In genomic region chr11:100067293-100068036, GRCm38 (mm10) we compare ENCODE assay signal across 16 mouse cellular contexts. TPM values are rescaled to one million over a fixed set of nuclear protein-coding genes. Genes with fewer than 3 reads are reported as not detected.
A peak's percentile ranks its signal among the peaks of the same experiment; 100 is the strongest.
DNase-seq lines count a peak whose midpoint lies in the region; ATAC-seq lines count a peak whose summit lies in the region.
"Had no signal": no experiment of that assay in that cellular context is flagged by ENCODE, and none has a peak within 500 bp of the region (broad histone marks: within the 10 kb centered on the region; RNA-seq: fewer than 3 reads in every experiment).

No protein-coding gene starts in this region.

- no peak overlapping the region for H3K9ac ChIP-seq in intestine, embryonic 15.5 days
- no peak overlapping the region for H3K9ac ChIP-seq in midbrain, embryonic 11.5 days (ENCODE audit: low read length)
- H3K9ac ChIP-seq: liver, embryonic 14.5 days; neural tube, embryonic 15.5 days had no signal

- peak; percentile 89 for ATAC-seq in intestine, embryonic 15.5 days
- ATAC-seq in megakaryocyte-erythroid progenitor cell, adult 5-6 weeks (replicated peaks; ENCODE audit: low FRiP score, low TSS enrichment, poor library complexity, severe bottlenecking) = no peak
- ATAC-seq in midbrain, embryonic 11.5 days (ENCODE audit: low FRiP score) = no peak
- ATAC-seq: forebrain, embryonic 16.5 days had no signal

- peak; percentile 38 to 66 for DNase-seq in urinary bladder, adult 18-20 months (ENCODE audit: low spot score in 2 of 2)
- no peak for DNase-seq in urinary bladder, postnatal 10 days (ENCODE audit: low spot score)
- DNase-seq in lung, postnatal 36 days = peak; percentile 80
- no peak for DNase-seq in thymus, postnatal 14 days
- DNase-seq in midbrain, embryonic 11.5 days (ENCODE audit: low spot score, missing footprints) = no peak
- DNase-seq: thymus, adult 18-20 months had no signal

- no peak overlapping the region for H3K4me2 ChIP-seq in intestine, embryonic 15.5 days (replicated peaks)
- H3K4me2 ChIP-seq in midbrain, embryonic 11.5 days = no peak overlapping the region
- H3K4me2 ChIP-seq: neural tube, embryonic 15.5 days had no signal

- H3K27me3 ChIP-seq in intestine, embryonic 15.5 days (replicated peaks) = no peaks in the 10 kb centered on the region
- H3K27me3 ChIP-seq in midbrain, embryonic 11.5 days (ENCODE audit: control insufficient read depth, insufficient read depth, low read length) = no peaks in the 10 kb centered on the region
- H3K27me3 ChIP-seq: neural tube, embryonic 15.5 days had no signal

- no peak overlapping the region for H3K27ac ChIP-seq in intestine, embryonic 15.5 days
- H3K27ac ChIP-seq in midbrain, embryonic 11.5 days (ENCODE audit: low read depth, low read length) = no peak overlapping the region
- H3K27ac ChIP-seq: liver, embryonic 14.5 days; neural tube, embryonic 15.5 days had no signal

- 64% methylated on average over 17 of the region's 17 CpGs for WGBS in intestine, embryonic 15.5 days
- 87% methylated on average over 17 of the region's 17 CpGs for WGBS in midbrain, embryonic 11.5 days

- H3K4me1 ChIP-seq in intestine, embryonic 15.5 days (replicated peaks) = no peaks in the 10 kb centered on the region
- no peaks in the 10 kb centered on the region for H3K4me1 ChIP-seq in midbrain, embryonic 11.5 days (ENCODE audit: control insufficient read depth, insufficient read depth, low read length)
- H3K4me1 ChIP-seq: neural tube, embryonic 15.5 days had no signal

- H3K36me3 ChIP-seq in intestine, embryonic 15.5 days = no peaks in the 10 kb centered on the region
- H3K36me3 ChIP-seq in midbrain, embryonic 11.5 days (ENCODE audit: control insufficient read depth, insufficient read depth, low read length) = no peaks in the 10 kb centered on the region
- H3K36me3 ChIP-seq: neural tube, embryonic 15.5 days had no signal

- H3K9me3 ChIP-seq in intestine, embryonic 15.5 days = no peaks in the 10 kb centered on the region
- H3K9me3 ChIP-seq in midbrain, embryonic 11.5 days (ENCODE audit: control insufficient read depth, low read length) = no peaks in the 10 kb centered on the region
- H3K9me3 ChIP-seq: neural tube, embryonic 15.5 days had no signal

- no peak overlapping the region for H3K4me3 ChIP-seq in intestine, embryonic 15.5 days (replicated peaks)
- no peak overlapping the region for H3K4me3 ChIP-seq in midbrain, embryonic 11.5 days (ENCODE audit: low read depth, low read length)
- H3K4me3 ChIP-seq: neural tube, embryonic 15.5 days had no signal

RNA-seq across cellular contexts. Expression of gene Krt31, which starts 17.1 kb away (rescaled TPM):
- not detected in 2 replicates for polyA plus RNA-seq in intestine, embryonic 15.5 days (2015; fragmentation: Nextera tagmentation; extraction: Ambion mirVana)
- not detected in 2 replicates for total RNA-seq in megakaryocyte-erythroid progenitor cell, adult 5-6 weeks (2014; fragmentation: Nextera tagmentation)
- total RNA-seq in megakaryocyte-erythroid progenitor cell, adult 5-6 weeks (2017) = not detected in 2 replicates
- not detected in 2 replicates for polyA plus RNA-seq in midbrain, embryonic 11.5 days (2014; fragmentation: Nextera tagmentation; extraction: Ambion mirVana)
- total RNA-seq: ES-E14; heart, adult 8-10 months had no signal
- polyA plus RNA-seq: forebrain, embryonic 16.5 days; hindbrain, embryonic 11.5 days; kidney, embryonic 16.5 days; liver, embryonic 14.5 days; midbrain, postnatal 0 days; neural tube, embryonic 15.5 days had no signal

RNA-seq across cellular contexts. Expression of gene Krt32, which starts 20.6 kb away (rescaled TPM):
- polyA plus RNA-seq in intestine, embryonic 15.5 days (2015; fragmentation: Nextera tagmentation; extraction: Ambion mirVana) = 0.11 TPM in 1 of 2 replicates, not detected in the other
- not detected in 2 replicates for total RNA-seq in megakaryocyte-erythroid progenitor cell, adult 5-6 weeks (2014; fragmentation: Nextera tagmentation)
- not detected in 2 replicates for total RNA-seq in megakaryocyte-erythroid progenitor cell, adult 5-6 weeks (2017)
- polyA plus RNA-seq in midbrain, embryonic 11.5 days (2014; fragmentation: Nextera tagmentation; extraction: Ambion mirVana) = not detected in 2 replicates
- total RNA-seq: ES-E14; heart, adult 8-10 months; midbrain, postnatal 0 days had no signal
- polyA plus RNA-seq: forebrain, embryonic 16.5 days; hindbrain, embryonic 11.5 days; kidney, embryonic 16.5 days; liver, embryonic 14.5 days; midbrain, postnatal 0 days; neural tube, embryonic 15.5 days had no signal

RNA-seq across cellular contexts. Expression of gene Krt34, which starts 26.1 kb away (rescaled TPM):
- not detected in 2 replicates for polyA plus RNA-seq in intestine, embryonic 15.5 days (2015; fragmentation: Nextera tagmentation; extraction: Ambion mirVana)
- total RNA-seq in megakaryocyte-erythroid progenitor cell, adult 5-6 weeks (2014; fragmentation: Nextera tagmentation) = not detected in 2 replicates
- total RNA-seq in megakaryocyte-erythroid progenitor cell, adult 5-6 weeks (2017) = not detected in 2 replicates
- polyA plus RNA-seq in midbrain, embryonic 11.5 days (2014; fragmentation: Nextera tagmentation; extraction: Ambion mirVana) = not detected in 2 replicates
- total RNA-seq: ES-E14; heart, adult 8-10 months; midbrain, postnatal 0 days had no signal
- polyA plus RNA-seq: forebrain, embryonic 16.5 days; hindbrain, embryonic 11.5 days; kidney, embryonic 16.5 days; liver, embryonic 14.5 days; midbrain, postnatal 0 days; neural tube, embryonic 15.5 days had no signal

RNA-seq across cellular contexts. Expression of gene Krt35, which starts 28.6 kb away (rescaled TPM):
- not detected in 2 replicates for polyA plus RNA-seq in intestine, embryonic 15.5 days (2015; fragmentation: Nextera tagmentation; extraction: Ambion mirVana)
- not detected in 2 replicates for total RNA-seq in megakaryocyte-erythroid progenitor cell, adult 5-6 weeks (2014; fragmentation: Nextera tagmentation)
- total RNA-seq in megakaryocyte-erythroid progenitor cell, adult 5-6 weeks (2017) = not detected in 2 replicates
- not detected in 2 replicates for polyA plus RNA-seq in midbrain, embryonic 11.5 days (2014; fragmentation: Nextera tagmentation; extraction: Ambion mirVana)
- total RNA-seq: ES-E14; heart, adult 8-10 months had no signal
- polyA plus RNA-seq: forebrain, embryonic 16.5 days; hindbrain, embryonic 11.5 days; kidney, embryonic 16.5 days; liver, embryonic 14.5 days; midbrain, postnatal 0 days had no signal

RNA-seq across cellular contexts. Expression of gene Krt33b, which starts 37.8 kb away (rescaled TPM):
- polyA plus RNA-seq in intestine, embryonic 15.5 days (2015; fragmentation: Nextera tagmentation; extraction: Ambion mirVana) = 0.09 TPM in 1 of 2 replicates, not detected in the other
- total RNA-seq in megakaryocyte-erythroid progenitor cell, adult 5-6 weeks (2014; fragmentation: Nextera tagmentation) = not detected in 2 replicates
- total RNA-seq in megakaryocyte-erythroid progenitor cell, adult 5-6 weeks (2017) = not detected in 2 replicates
- polyA plus RNA-seq in midbrain, embryonic 11.5 days (2014; fragmentation: Nextera tagmentation; extraction: Ambion mirVana) = not detected in 2 replicates
- total RNA-seq: ES-E14; heart, adult 8-10 months; midbrain, postnatal 0 days had no signal
- polyA plus RNA-seq: forebrain, embryonic 16.5 days; hindbrain, embryonic 11.5 days; liver, embryonic 14.5 days; neural tube, embryonic 15.5 days had no signal

Comparison
In these comparisons a context has a peak if more than half of its experiments do, and no peak if none do; other contexts are left out.
1. DNase-seq: peak in urinary bladder, adult 18-20 months (2 of 2) and lung, postnatal 36 days (single experiment); none in urinary bladder, postnatal 10 days (single experiment), thymus, postnatal 14 days (single experiment) and midbrain, embryonic 11.5 days (single experiment).